Mouse (Mus musculus): ENCODE data around the gene Disc1. TPM values are rescaled to one million over a fixed set of nuclear protein-coding genes. Genes with fewer than 3 reads are reported as not detected.

The Disc1 gene
- polyA plus RNA-seq, 1 experiment from 2014 or later, result 0.94 TPM

- Histone ChIP-seq H3K9me3 (ENCODE audit: control insufficient read depth, low read length) (no peaks in the 10 kb centered on the region), H3K27me3 (ENCODE audit: control insufficient read depth, insufficient read depth, low read length) (no peaks in the 10 kb centered on the region), H3K27ac (ENCODE audit: low read depth, low read length) (no peak overlapping the region), H3K4me3 (ENCODE audit: low read depth, low read length) (no peak overlapping the region), H3K36me3 (ENCODE audit: control insufficient read depth, insufficient read depth, low read length) (no peaks in the 10 kb centered on the region), H3K4me2 (ENCODE audit: low read depth) (no peak overlapping the region), H3K9ac (ENCODE audit: low read length) (no peak overlapping the region), H3K4me1 (ENCODE audit: control insufficient read depth, insufficient read depth, low read length) (no peaks in the 10 kb centered on the region)
- ATAC-seq (ENCODE audit: insufficient read depth, low FRiP score, low TSS enrichment) (no peak), DNase-seq (ENCODE audit: low spot score) (no peak)
- 78% methylated on average over 9 of the region's 9 CpGs for WGBS
These were observed 149.0 kb downstream of the Disc1 start for GRCm38 (mm10) chr8:125203016-125203415.

GRCm38 (mm10) chr8:125205556-125205955, 151.6 kb downstream of the Disc1 start:
- DNase-seq (ENCODE audit: low spot score) (no peak), ATAC-seq (ENCODE audit: insufficient read depth, low FRiP score, low TSS enrichment) (no peak)
- Histone ChIP-seq H3K36me3 (ENCODE audit: control insufficient read depth, insufficient read depth, low read length) (no peaks in the 10 kb centered on the region), H3K4me2 (ENCODE audit: low read depth) (no peak overlapping the region), H3K4me1 (ENCODE audit: control insufficient read depth, insufficient read depth, low read length) (no peaks in the 10 kb centered on the region), H3K9ac (ENCODE audit: low read length) (no peak overlapping the region), H3K27ac (ENCODE audit: low read depth, low read length) (no peak overlapping the region), H3K27me3 (ENCODE audit: control insufficient read depth, insufficient read depth, low read length) (no peaks in the 10 kb centered on the region), H3K9me3 (ENCODE audit: control insufficient read depth, low read length) (no peaks in the 10 kb centered on the region), H3K4me3 (ENCODE audit: low read depth, low read length) (no peak overlapping the region)
- WGBS, result 88% methylated on average over 4 of the region's 4 CpGs

GRCm38 (mm10) chr8:125206391-125206790, 152.4 kb downstream of the Disc1 start:
- H3K36me3 ChIP-seq (ENCODE audit: control insufficient read depth, insufficient read depth, low read length), result no peaks in the 10 kb centered on the region
- WGBS, result 71% methylated on average over 8 of the region's 8 CpGs
- no peak overlapping the region for H3K9ac ChIP-seq (ENCODE audit: low read length)
- ATAC-seq (ENCODE audit: insufficient read depth, low FRiP score, low TSS enrichment), result no peak
- H3K4me3 ChIP-seq (ENCODE audit: low read depth, low read length), result no peak overlapping the region
- H3K4me2 ChIP-seq (ENCODE audit: low read depth), result no peak overlapping the region
- H3K4me1 ChIP-seq (ENCODE audit: control insufficient read depth, insufficient read depth, low read length), result no peaks in the 10 kb centered on the region
- no peaks in the 10 kb centered on the region for H3K27me3 ChIP-seq (ENCODE audit: control insufficient read depth, insufficient read depth, low read length)
- H3K27ac ChIP-seq (ENCODE audit: low read depth, low read length), result no peak overlapping the region
- H3K9me3 ChIP-seq (ENCODE audit: control insufficient read depth, low read length), result no peaks in the 10 kb centered on the region
- no peak for DNase-seq (ENCODE audit: low spot score)

GRCm38 (mm10) chr8:125206962-125207361, 153.0 kb downstream of the Disc1 start:
- H3K4me2 ChIP-seq (ENCODE audit: low read depth), result no peak overlapping the region
- no peak overlapping the region for H3K27ac ChIP-seq (ENCODE audit: low read depth, low read length)
- no peak overlapping the region for H3K4me3 ChIP-seq (ENCODE audit: low read depth, low read length)
- DNase-seq (ENCODE audit: low spot score), result no peak
- ATAC-seq (ENCODE audit: insufficient read depth, low FRiP score, low TSS enrichment), result no peak
- H3K36me3 ChIP-seq (ENCODE audit: control insufficient read depth, insufficient read depth, low read length), result no peaks in the 10 kb centered on the region
- no peaks in the 10 kb centered on the region for H3K27me3 ChIP-seq (ENCODE audit: control insufficient read depth, insufficient read depth, low read length)
- no peaks in the 10 kb centered on the region for H3K4me1 ChIP-seq (ENCODE audit: control insufficient read depth, insufficient read depth, low read length)
- no peaks in the 10 kb centered on the region for H3K9me3 ChIP-seq (ENCODE audit: control insufficient read depth, low read length)
- WGBS, result 93% methylated on average over 3 of the region's 3 CpGs
- no peak overlapping the region for H3K9ac ChIP-seq (ENCODE audit: low read length)

GRCm38 (mm10) chr8:125212619-125213167, 158.7 kb downstream of the Disc1 start:
- Histone ChIP-seq H3K27me3 (ENCODE audit: control insufficient read depth, insufficient read depth, low read length) (no peaks in the 10 kb centered on the region), H3K4me1 (ENCODE audit: control insufficient read depth, insufficient read depth, low read length) (no peaks in the 10 kb centered on the region; the same call in 1 of the 2 replicates), H3K36me3 (ENCODE audit: control insufficient read depth, insufficient read depth, low read length) (no peaks in the 10 kb centered on the region), H3K4me3 (ENCODE audit: low read depth, low read length) (no peak overlapping the region), H3K9me3 (ENCODE audit: control insufficient read depth, low read length) (no peaks in the 10 kb centered on the region), H3K27ac (ENCODE audit: low read depth, low read length) (no peak overlapping the region), H3K9ac (ENCODE audit: low read length) (no peak overlapping the region), H3K4me2 (ENCODE audit: low read depth) (no peak overlapping the region)
- WGBS, result 59% methylated on average over 13 of the region's 13 CpGs
- ATAC-seq (ENCODE audit: insufficient read depth, low FRiP score, low TSS enrichment) (no peak), DNase-seq (ENCODE audit: low spot score) (no peak)

- Histone ChIP-seq H3K27ac (ENCODE audit: low read depth, low read length) (no peak overlapping the region), H3K4me2 (ENCODE audit: low read depth) (no peak overlapping the region), H3K36me3 (ENCODE audit: control insufficient read depth, insufficient read depth, low read length) (no peaks in the 10 kb centered on the region), H3K27me3 (ENCODE audit: control insufficient read depth, insufficient read depth, low read length) (no peaks in the 10 kb centered on the region), H3K9ac (ENCODE audit: low read length) (0 out of 2 replicates have a peak overlapping the region, but pooled peaks have one; percentile 19), H3K4me1 (ENCODE audit: control insufficient read depth, insufficient read depth, low read length) (peaks cover 6% of the 10 kb centered on the region; the same call in 1 of the 2 replicates), H3K4me3 (ENCODE audit: low read depth, low read length) (no peak overlapping the region), H3K9me3 (ENCODE audit: control insufficient read depth, low read length) (no peaks in the 10 kb centered on the region)
- DNase-seq (ENCODE audit: low spot score) (peak; percentile 34), ATAC-seq (ENCODE audit: insufficient read depth, low FRiP score, low TSS enrichment) (no peak)
- WGBS, result 37% methylated on average over 12 of the region's 12 CpGs
These were observed 164.0 kb downstream of the Disc1 start for GRCm38 (mm10) chr8:125217902-125218581.

GRCm38 (mm10) chr8:125218669-125219068, 164.7 kb downstream of the Disc1 start:
- WGBS, result 20% methylated on average over 4 of the region's 4 CpGs
- H3K27ac ChIP-seq (ENCODE audit: low read depth, low read length), result 0 out of 2 replicates have a peak overlapping the region, but pooled peaks have one; percentile 34
- no peak for ATAC-seq (ENCODE audit: insufficient read depth, low FRiP score, low TSS enrichment)

GRCm38 (mm10) chr8:125220608-125221007, 166.6 kb downstream of the Disc1 start:
- no peak overlapping the region for H3K9ac ChIP-seq (ENCODE audit: low read length)
- DNase-seq (ENCODE audit: low spot score) (no peak), ATAC-seq (ENCODE audit: insufficient read depth, low FRiP score, low TSS enrichment) (no peak)
- WGBS, result 85% methylated on average over 5 of the region's 5 CpGs
- no peaks in the 10 kb centered on the region for H3K36me3 ChIP-seq (ENCODE audit: control insufficient read depth, insufficient read depth, low read length)
- H3K4me1 ChIP-seq (ENCODE audit: control insufficient read depth, insufficient read depth, low read length), result peaks cover 6% of the 10 kb centered on the region; the same call in 1 of the 2 replicates
- no peak overlapping the region for H3K4me3 ChIP-seq (ENCODE audit: low read depth, low read length)
- H3K27ac ChIP-seq (ENCODE audit: low read depth, low read length), result no peak overlapping the region
- no peaks in the 10 kb centered on the region for H3K27me3 ChIP-seq (ENCODE audit: control insufficient read depth, insufficient read depth, low read length)
- H3K4me2 ChIP-seq (ENCODE audit: low read depth), result no peak overlapping the region
- H3K9me3 ChIP-seq (ENCODE audit: control insufficient read depth, low read length), result no peaks in the 10 kb centered on the region

More at GRCm38 (mm10) chr8:125218669-125219068, 164.7 kb downstream of the Disc1 start:
- H3K27me3 ChIP-seq (ENCODE audit: control insufficient read depth, insufficient read depth, low read length), result no peaks in the 10 kb centered on the region
- no peaks in the 10 kb centered on the region for H3K36me3 ChIP-seq (ENCODE audit: control insufficient read depth, insufficient read depth, low read length)
- H3K4me2 ChIP-seq (ENCODE audit: low read depth), result no peak overlapping the region
- peaks cover 6% of the 10 kb centered on the region; the same call in 1 of the 2 replicates for H3K4me1 ChIP-seq (ENCODE audit: control insufficient read depth, insufficient read depth, low read length)
- no peak overlapping the region for H3K9ac ChIP-seq (ENCODE audit: low read length)
- H3K4me3 ChIP-seq (ENCODE audit: low read depth, low read length), result no peak overlapping the region
- DNase-seq (ENCODE audit: low spot score), result peak; percentile 37
- H3K9me3 ChIP-seq (ENCODE audit: control insufficient read depth, low read length), result no peaks in the 10 kb centered on the region

GRCm38 (mm10) chr8:125221062-125221461, 167.1 kb downstream of the Disc1 start:
- Histone ChIP-seq H3K4me2 (ENCODE audit: low read depth) (no peak overlapping the region), H3K9me3 (ENCODE audit: control insufficient read depth, low read length) (no peaks in the 10 kb centered on the region), H3K27ac (ENCODE audit: low read depth, low read length) (no peak overlapping the region), H3K9ac (ENCODE audit: low read length) (no peak overlapping the region), H3K36me3 (ENCODE audit: control insufficient read depth, insufficient read depth, low read length) (no peaks in the 10 kb centered on the region), H3K27me3 (ENCODE audit: control insufficient read depth, insufficient read depth, low read length) (no peaks in the 10 kb centered on the region), H3K4me3 (ENCODE audit: low read depth, low read length) (no peak overlapping the region), H3K4me1 (ENCODE audit: control insufficient read depth, insufficient read depth, low read length) (peaks cover 6% of the 10 kb centered on the region; the same call in 1 of the 2 replicates)
- DNase-seq (ENCODE audit: low spot score) (no peak), ATAC-seq (ENCODE audit: insufficient read depth, low FRiP score, low TSS enrichment) (no peak)
- WGBS, result 84% methylated on average over 4 of the region's 4 CpGs
